Mouse (Mus musculus) subcutaneous adipose tissue, adult 2 months (tissue): ENCODE results near the gene Trdn. TPM values are rescaled to one million over a fixed set of nuclear protein-coding genes. Genes with fewer than 3 reads are reported as not detected.

Experiments used
- polyA plus RNA-seq: library from polyadenylated mRNA; depleted of rRNA; stranded (reverse); fragments of >200 nt; gene quantifications from 2 replicates; pipeline ENCODE4 v1.2.3, GENCODE M21; 2012; ENCODE audit warnings: low replicate concordance; rRNA removed

Gene Trdn
- polyA plus RNA-seq = 0.10 and 0.44 TPM in 2 replicates

DNA sequence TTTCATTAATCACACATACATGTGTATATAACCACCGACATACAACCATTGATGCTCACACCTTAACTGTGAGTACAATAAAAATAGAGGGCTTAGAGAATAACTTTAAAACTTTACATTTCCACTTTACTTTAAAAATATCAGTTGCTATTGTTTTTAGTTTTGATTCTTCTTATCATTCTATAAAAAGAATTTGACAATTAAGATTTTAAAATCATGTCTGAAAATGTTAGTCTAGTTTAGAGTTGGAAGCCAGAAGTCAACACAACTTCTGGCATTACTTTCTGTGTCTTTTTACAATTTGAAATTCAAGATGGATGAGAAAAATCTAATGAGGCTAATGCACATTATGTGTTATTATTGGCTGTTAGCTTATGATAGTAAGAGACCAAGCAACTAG, at the start of gene Trdn:
Trdn (plus strand) TSS at position 301 of the 400 bp plus-strand sequence.

Other genes with a start within 250 kb of the Trdn start
- gene Nkain2, start 190.1 kb upstream of the Trdn start, polyA plus RNA-seq = 0.11 and 0.14 TPM in 2 replicates